Mouse (Mus musculus): ENCODE data around the gene Cchcr1.

GRCm38 (mm10) chr17:35526644-35527043 lies 9.7 kb downstream of the Cchcr1 start:
- TF ChIP-seq CTCF (IDR thresholded peaks at IDR 0.05; ENCODE audit: control insufficient read depth, insufficient read depth, insufficient replicate concordance, low read depth, low read length) (no peak), POLR2A (IDR thresholded peaks at IDR 0.05; ENCODE audit: control insufficient read depth, low read depth, low read length) (no peak)

Measured in testis, adult 2 months (tissue).